Mouse (Mus musculus): ENCODE results near the gene Szrd1.

Szrd1 gene

DNA sequence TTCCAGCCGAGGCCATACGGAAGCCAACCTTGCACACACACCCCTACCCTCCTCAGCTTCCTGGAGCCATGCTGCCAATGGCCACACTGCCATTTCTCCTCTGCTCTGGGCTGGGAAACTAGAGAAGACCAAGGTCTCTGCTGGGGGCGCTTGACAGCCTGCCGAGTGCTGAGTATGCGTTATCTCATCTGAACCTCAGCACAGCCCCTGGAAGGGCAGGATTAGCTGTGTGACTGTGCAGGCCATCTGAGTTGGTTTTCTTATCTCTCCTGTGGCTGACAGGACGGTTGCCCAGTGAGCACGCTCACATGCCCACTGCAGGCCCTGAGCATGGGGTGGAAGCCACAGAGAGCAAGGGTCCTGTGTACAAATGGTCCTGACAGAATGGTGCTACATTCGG, 70.9 kb downstream of the Szrd1 start:
- no peak for DNase-seq (ENCODE audit: low read depth, low spot score)

DNA sequence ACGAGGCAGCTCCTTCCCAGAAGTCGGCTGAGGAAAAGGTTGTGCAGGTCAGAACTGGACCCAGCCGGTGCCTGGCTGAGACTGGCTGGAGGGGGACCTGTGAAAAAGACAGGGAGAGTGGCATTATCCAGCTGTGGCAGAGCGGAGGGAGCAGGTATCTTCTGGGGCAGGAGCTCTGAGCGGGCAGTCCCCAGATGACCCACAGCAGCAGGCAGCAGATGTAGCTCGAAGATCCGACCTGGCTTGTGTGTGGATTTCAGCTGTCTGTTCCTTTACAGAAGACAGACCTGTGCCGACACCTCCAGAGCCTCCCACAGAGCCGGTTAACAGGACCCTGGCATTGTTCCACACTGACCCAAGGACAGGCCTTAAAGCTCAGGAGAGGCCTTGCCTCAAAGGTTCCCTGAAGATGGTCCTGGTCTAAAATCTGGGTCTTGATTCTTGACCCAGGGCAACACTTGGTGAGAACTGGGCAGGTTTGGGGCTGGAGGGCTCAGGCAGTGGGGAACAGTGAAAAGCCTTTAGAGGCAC, 72.0 kb downstream of the Szrd1 start:
- no peak for DNase-seq (ENCODE audit: low read depth, low spot score)

DNA sequence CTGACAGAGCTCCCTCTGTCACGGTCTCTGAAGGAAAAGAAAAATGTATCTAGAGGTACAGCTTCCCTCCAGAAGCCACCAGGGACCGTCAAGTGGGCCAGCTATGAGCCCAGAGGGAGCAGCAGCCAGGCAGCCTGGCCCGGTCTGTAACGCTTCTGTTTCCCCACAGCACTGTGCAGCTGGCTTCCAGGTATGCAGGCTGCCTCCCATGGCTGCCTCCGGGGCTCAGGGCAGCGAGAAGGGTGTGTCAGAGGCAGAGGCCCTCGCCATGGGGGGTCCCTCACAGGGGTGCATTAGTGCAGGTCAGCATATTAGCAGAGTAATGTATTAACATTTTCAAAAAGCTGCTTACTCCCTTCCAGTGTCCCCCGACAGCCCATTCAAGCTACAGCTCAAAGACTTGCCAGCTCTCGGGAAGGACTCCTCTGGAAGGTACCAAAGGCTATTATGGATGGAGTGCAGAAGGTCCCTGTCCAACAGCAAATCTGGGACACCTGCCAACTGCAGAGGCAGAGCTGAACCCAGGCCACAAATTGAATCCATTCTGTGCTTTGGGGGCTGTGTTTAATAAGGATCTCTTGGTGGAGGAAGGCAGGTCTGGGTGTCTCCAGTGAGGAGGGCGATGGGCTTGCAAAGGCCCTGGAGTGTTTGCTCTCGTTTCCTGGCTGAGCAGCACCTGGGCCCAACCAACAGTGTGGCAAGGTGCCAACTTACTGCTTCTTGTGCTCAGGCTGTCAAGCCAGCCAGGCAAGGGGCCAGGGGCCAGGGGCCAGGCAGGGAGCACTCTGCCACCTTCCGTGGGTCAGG, 72.7 kb downstream of the Szrd1 start:
- no peak for DNase-seq (ENCODE audit: low read depth, low spot score)

DNA sequence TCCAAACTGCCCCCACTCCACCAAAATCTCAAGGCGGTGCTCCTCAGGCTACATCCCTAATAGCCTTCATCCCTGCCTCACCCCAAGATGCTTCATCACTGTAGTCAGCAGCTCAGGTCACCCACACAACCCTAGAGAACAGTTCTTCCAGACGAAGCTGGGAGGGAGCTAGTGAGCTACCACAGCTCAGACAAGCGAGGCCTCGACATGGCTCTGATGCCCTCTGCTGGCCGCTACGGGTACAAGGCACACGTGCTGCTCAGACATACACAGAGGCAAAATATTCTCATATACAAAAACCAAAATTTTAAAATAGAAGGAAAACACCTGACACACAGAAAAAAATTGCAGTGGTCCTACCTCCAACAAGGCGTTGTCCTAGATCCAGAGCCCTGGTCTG, 74.5 kb downstream of the Szrd1 start:
- DNase-seq (ENCODE audit: low read depth, low spot score) = peak; percentile 77

DNA sequence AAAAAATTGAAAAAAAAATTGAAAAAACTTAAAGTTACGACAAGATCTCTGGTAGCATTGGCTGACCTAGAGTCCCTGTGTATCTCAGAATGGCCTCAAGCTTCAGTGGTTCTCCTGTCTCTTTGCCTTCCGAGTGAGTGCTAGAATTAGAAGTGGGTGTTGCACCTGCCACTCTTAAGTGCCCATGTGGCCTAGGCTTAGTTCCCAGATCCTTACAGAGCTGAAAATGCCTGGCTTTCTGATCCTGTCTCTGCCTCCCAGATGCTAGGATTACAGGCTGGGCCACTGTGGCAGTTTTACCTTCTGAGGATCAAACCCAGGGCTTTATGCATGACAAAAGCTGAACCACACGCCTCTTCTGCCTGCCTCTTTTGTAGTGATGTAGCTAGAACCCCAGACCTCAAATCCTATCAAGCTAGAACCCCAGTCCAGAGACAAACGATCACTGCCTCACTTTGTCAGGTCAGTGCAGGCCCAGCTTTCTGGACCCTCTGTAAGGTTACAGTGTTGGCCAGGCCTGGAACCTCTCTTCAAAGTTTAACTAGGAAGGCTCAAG, 75.4 kb downstream of the Szrd1 start:
- no peak for DNase-seq (ENCODE audit: low read depth, low spot score)
